Mouse (Mus musculus) midbrain, embryonic 14.5 days (tissue): Measurements from ENCODE around the gene Smyd3. TPM values are rescaled to one million over a fixed set of nuclear protein-coding genes. Genes with fewer than 3 reads are reported as not detected.
A peak's percentile ranks its signal among the peaks of the same experiment; 100 is the strongest.

Source experiments
- ATAC-seq: fragments of 200-750 bp; cut with Nextera tagmentation; 2 replicates; pipeline ENCODE4 v1.8.0; 2017; ENCODE audit warnings: moderate number of reproducible peaks, moderate library complexity; ENCODE audit not compliant: low FRiP score, low TSS enrichment
- DNase-seq: peaks from one replicate; pipeline ENCODE4 v3.0.0-alpha.2; 2015
- H3K27ac ChIP-seq: fragments of 300-500 bp; sonication (generic); replicated peaks from 2 replicates; pipeline ENCODE4 v1.5.1; 2014; ENCODE audit warnings: mild to moderate bottlenecking, low read depth, low read length, moderate library complexity
- H3K27me3 ChIP-seq: fragments of 300-500 bp; sonication (generic); 2 replicates; pipeline ENCODE4 v1.6.1; 2014; ENCODE audit warnings: low read length, control low read depth, mixed read lengths; ENCODE audit not compliant: control insufficient read depth, insufficient read depth
- H3K36me3 ChIP-seq: fragments of 300-500 bp; sonication (generic); 2 replicates; pipeline ENCODE4 v1.6.1; 2014; ENCODE audit warnings: low read length, control low read depth; ENCODE audit not compliant: control insufficient read depth, insufficient read depth
- H3K4me1 ChIP-seq: fragments of 300-500 bp; sonication (generic); 2 replicates; pipeline ENCODE4 v1.6.1; 2014; ENCODE audit warnings: mild to moderate bottlenecking, antibody characterized with exemption, low read length, control low read depth; ENCODE audit not compliant: control insufficient read depth, insufficient read depth
- H3K4me2 ChIP-seq: fragments of 300-500 bp; sonication (generic); 2 replicates; pipeline ENCODE4 v1.6.1; 2014; ENCODE audit warnings: mild to moderate bottlenecking, low read length, moderate library complexity
- H3K4me3 ChIP-seq: fragments of 300-500 bp; sonication (generic); replicated peaks from 2 replicates; pipeline ENCODE4 v1.5.1; 2014; ENCODE audit warnings: low read depth, low read length
- H3K9ac ChIP-seq: fragments of 300-500 bp; sonication (generic); replicated peaks from 2 replicates; pipeline ENCODE4 v1.6.1; 2014; ENCODE audit warnings: mild to moderate bottlenecking, low read length, moderate library complexity
- H3K9me3 ChIP-seq: fragments of 300-500 bp; sonication (generic); 2 replicates; pipeline ENCODE4 v1.6.1; 2016; ENCODE audit warnings: low read length, control low read depth, mixed read lengths; ENCODE audit not compliant: control insufficient read depth
- WGBS: fragments of 180-500 bp; shearing (Covaris S2); extraction: QIAGEN DNeasy Blood & Tissue Kit; methylation state at CpG from one replicate; pipeline ENCODE4 v1.1.7; 2014; 5-methylcytosine and 5-hydroxymethylcytosine counted together
- polyA plus RNA-seq: library from polyadenylated mRNA; unstranded; fragments of >200 nt; fragmentation: Nextera tagmentation; extraction: Ambion mirVana; gene quantifications from 2 replicates; pipeline ENCODE4 v1.2.1, GENCODE M21; 2014

The Smyd3 gene
- polyA plus RNA-seq, 1 experiment from 2014 or later = 21.5 TPM

DNA sequence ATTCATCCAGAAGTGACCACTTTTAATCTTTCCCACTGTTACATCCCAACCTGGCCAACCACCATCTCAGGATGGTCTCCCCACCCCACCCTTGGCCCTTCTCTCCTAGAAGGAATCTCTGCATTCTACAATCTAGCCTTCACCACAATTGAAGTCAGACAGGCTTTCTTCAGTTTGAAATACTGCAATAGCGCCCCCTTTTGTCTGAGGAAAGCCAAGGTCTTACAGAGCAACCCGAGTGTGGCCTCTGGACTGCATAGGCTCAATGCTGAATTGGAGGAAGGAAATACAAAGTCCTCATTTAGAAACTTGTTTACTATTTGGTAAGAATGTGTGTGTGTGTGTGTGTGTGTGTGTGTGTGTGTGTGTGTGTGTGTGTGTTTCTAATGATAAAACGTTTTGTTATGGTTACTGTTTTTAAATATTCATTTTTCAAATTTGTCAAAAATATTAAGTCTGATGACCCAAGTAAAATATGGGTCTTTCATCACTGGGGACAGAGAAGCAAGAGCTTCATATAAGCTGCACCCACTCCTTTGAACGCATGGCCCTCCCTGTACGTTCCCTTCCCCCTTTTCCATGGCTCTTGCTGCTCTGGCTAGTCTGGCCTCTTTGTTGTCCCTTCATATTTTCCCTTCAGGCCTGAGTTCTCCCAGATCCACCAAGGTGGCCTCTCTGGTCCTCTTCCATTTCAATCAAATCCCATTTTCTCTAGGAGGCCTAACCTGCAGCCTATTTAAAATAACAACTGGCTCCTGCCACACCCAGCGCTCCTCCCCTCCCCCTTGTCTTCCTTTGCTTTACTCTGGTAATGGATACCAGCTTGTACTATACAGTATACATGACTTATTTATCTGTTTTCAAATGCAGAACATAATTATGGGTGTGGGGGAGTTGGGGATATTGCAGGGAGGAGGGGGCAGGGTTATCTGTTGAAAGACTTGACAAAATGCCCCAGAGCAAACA lies 430.5 kb downstream of the Smyd3 start:
- DNase-seq (peak; percentile 64), ATAC-seq (no peak)
- Histone ChIP-seq H3K4me3 (no peak overlapping the region), H3K4me2 (no peak overlapping the region), H3K27ac (no peak overlapping the region), H3K9ac (no peak overlapping the region), H3K27me3 (no peaks in the 10 kb centered on the region), H3K36me3 (no peaks in the 10 kb centered on the region), H3K4me1 (no peaks in the 10 kb centered on the region), H3K9me3 (no peaks in the 10 kb centered on the region)
- WGBS = 59% methylated on average over 6 of the region's 6 CpGs

DNA sequence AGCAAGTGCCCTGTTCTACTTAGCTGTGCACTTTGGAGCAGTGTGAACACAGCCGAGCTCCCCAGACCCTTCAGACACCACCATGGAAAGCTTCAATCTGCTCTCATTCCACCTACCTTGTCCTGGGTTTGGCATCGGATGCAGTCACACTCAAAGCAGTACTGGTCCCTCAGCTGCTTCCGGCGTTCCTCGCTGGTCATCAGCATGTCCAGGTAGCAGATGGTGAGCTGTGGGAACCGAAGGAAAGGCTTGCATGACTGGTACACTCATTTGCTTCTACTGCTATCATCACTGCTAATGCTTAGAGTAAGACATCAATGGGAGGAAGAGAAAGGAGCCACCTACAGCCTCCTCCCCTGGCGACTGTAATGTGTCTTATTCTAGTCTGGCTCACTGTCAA lies 431.6 kb downstream of the Smyd3 start:
- DNase-seq (no peak), ATAC-seq (no peak)
- Histone ChIP-seq H3K27me3 (no peaks in the 10 kb centered on the region), H3K9me3 (no peaks in the 10 kb centered on the region), H3K9ac (no peak overlapping the region), H3K27ac (no peak overlapping the region), H3K4me3 (no peak overlapping the region), H3K4me2 (no peak overlapping the region), H3K4me1 (no peaks in the 10 kb centered on the region), H3K36me3 (no peaks in the 10 kb centered on the region)
- 96% methylated on average over 7 of the region's 7 CpGs for WGBS

DNA sequence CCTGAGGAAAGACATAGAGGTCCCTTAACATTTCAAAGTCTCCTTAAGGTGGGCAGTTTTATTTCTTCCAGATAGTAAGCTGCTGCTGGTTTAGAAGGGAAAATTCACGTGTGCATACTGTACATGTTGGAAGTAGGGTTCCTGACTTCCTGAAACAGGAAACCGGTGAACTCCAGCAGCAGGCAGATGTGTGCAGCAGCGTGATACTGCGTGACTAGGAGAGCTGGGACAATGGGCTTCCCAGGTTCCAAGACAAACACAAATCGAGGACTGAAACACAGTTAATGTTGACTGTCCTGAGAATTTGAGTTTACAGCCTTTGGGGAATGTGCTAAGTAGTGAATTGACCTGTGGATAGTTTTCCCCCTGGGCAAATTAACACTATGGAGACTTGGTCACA lies 434.7 kb downstream of the Smyd3 start:
- no peak for ATAC-seq
- H3K27me3 ChIP-seq = no peaks in the 10 kb centered on the region
- WGBS = 86% methylated on average over 5 of the region's 5 CpGs
- no peaks in the 10 kb centered on the region for H3K9me3 ChIP-seq
- H3K27ac ChIP-seq = no peak overlapping the region
- no peaks in the 10 kb centered on the region for H3K4me1 ChIP-seq
- H3K9ac ChIP-seq = no peak overlapping the region
- H3K4me3 ChIP-seq = no peak overlapping the region
- DNase-seq = no peak
- H3K36me3 ChIP-seq = no peaks in the 10 kb centered on the region
- H3K4me2 ChIP-seq = no peak overlapping the region

DNA sequence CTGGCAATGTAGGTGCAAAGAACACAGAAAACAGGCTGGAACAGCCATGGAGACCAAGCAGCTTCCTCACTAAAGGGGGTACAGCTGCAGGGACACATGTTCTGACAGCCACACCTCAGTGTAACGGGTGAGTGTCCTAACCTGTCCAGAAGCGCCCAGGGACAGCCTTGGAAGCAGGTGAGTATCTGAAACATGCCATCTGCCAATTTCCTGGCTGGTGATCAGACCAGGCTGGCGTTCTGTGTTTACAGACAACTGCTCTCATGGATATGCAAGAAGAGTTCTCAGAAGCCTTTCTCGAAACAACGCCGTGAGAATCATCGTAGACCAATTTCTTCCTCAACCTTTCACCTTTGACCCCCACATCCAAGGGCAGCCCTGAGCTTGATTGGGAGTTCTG lies 444.0 kb downstream of the Smyd3 start:
- Histone ChIP-seq H3K4me2 (no peak overlapping the region), H3K27ac (no peak overlapping the region), H3K4me1 (no peaks in the 10 kb centered on the region), H3K9ac (no peak overlapping the region), H3K9me3 (no peaks in the 10 kb centered on the region), H3K36me3 (no peaks in the 10 kb centered on the region), H3K27me3 (no peaks in the 10 kb centered on the region), H3K4me3 (no peak overlapping the region)
- ATAC-seq (no peak), DNase-seq (no peak)
- 91% methylated on average over 7 of the region's 7 CpGs for WGBS

DNA sequence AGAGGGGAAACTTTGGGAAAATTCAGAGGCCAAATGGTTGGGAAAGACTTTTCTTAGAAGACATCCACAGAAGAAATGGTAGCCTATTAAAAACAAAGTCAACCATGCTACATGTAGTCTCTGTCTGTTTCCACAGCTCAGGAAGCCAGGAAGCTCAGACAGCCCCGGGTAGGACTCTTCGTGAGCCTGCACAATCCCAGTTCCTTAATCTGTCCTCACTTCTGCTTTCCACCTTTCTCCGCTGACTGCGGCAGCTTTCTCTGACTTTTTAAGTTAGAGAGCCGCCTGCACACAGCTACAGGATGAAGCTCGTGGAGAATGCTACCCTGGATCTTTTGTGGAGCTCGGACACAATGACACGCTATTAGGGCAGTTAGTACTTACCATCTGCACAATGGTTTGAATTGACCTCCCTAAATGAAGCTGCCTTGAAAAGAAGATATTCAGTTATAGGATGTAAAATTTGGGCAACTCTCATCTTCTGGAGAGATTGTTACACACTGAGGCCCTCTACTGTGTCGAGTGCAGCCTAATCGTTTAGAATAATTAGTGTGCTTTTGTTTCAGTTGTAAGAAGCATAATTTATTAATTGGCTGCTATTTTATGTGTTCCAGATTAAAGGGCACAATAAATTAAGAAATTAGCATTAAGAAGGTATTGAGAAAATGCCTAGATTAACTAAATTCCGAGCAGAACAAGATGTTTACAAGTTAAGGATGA lies 444.7 kb downstream of the Smyd3 start:
- 56% methylated on average over 11 of the region's 11 CpGs for WGBS
- ATAC-seq (no peak), DNase-seq (no peak)
- no peak overlapping the region for H3K4me2 ChIP-seq
- H3K27me3 ChIP-seq = no peaks in the 10 kb centered on the region
- no peaks in the 10 kb centered on the region for H3K36me3 ChIP-seq
- H3K9ac ChIP-seq = no peak overlapping the region
- H3K4me3 ChIP-seq = no peak overlapping the region
- no peaks in the 10 kb centered on the region for H3K9me3 ChIP-seq
- H3K27ac ChIP-seq = no peak overlapping the region
- no peaks in the 10 kb centered on the region for H3K4me1 ChIP-seq

DNA sequence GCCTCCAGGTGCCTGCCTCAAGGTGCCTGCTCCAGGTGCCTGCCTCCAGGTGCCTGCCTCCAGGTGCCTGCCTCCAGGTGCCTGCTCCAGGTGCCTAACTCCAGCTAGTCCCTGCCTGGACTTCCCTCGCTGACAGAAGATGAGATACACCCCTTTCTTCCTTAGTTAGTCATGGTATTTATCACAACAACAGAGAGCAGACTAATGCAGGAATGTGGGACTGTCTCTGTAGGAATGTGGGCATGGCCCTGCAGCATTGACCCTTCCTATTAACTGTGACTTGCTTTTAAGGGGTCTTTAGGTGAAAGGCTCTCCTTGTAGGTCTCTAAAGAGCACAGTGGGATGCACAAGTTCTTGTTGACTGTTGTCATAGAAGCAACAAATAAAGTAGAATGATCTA lies 445.4 kb downstream of the Smyd3 start:
- Histone ChIP-seq H3K9me3 (no peaks in the 10 kb centered on the region), H3K4me2 (no peak overlapping the region), H3K9ac (no peak overlapping the region), H3K27me3 (no peaks in the 10 kb centered on the region), H3K27ac (no peak overlapping the region), H3K36me3 (no peaks in the 10 kb centered on the region), H3K4me3 (no peak overlapping the region), H3K4me1 (no peaks in the 10 kb centered on the region)
- ATAC-seq = no peak
- WGBS = 17% methylated on average over 1 of the region's 1 CpGs
- no peak for DNase-seq

DNA sequence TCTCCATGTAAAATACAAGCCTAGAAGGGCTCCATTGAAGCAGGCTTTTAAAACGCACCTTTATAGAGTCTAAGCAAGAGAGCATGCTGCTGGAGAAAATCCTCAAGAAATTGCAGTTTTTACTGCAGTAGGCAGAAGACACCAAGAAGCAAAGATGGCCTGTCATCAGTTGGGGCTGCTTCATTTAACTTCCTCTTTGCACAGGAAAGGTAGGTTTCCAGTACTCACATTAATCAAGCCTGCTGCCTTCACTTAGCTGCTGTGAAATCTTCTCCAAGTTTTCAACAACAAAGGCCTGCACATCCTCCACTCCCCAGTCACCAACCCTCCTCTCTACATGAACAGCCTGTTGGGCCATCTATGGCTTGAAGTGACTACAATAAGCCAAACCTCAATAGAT lies 448.9 kb downstream of the Smyd3 start:
- WGBS = 93% methylated on average over 1 of the region's 1 CpGs
- Histone ChIP-seq H3K4me3 (no peak overlapping the region), H3K9me3 (no peaks in the 10 kb centered on the region), H3K27me3 (no peaks in the 10 kb centered on the region), H3K4me2 (no peak overlapping the region), H3K36me3 (no peaks in the 10 kb centered on the region), H3K9ac (no peak overlapping the region), H3K27ac (no peak overlapping the region), H3K4me1 (0 out of 2 replicates have a peak, but pooled peaks cover 6% of the 10 kb centered on the region)
- no peak for DNase-seq
- no peak for ATAC-seq

DNA sequence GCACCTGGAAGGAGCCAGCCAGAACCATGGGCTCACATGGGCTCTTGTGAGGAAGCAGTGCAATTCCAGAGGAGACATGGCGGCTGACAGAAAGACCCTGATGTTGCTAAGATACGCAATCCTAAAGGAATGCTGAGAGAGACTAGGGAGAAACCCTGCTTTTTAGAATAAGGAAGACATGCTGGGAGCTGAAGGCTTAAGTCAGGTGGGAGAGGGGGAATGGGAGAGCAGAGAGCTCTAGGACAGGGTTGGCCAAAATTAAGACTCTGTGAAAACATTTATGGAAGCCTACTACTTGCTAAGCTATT lies 452.6 kb downstream of the Smyd3 start:
- 40% methylated on average over 2 of the region's 2 CpGs for WGBS
- H3K4me3 ChIP-seq = no peak overlapping the region
- ATAC-seq = no peak

More for the DNA sequence above, 452.6 kb downstream of the Smyd3 start:
- Histone ChIP-seq H3K27ac (no peak overlapping the region), H3K4me1 (peaks cover 25% of the 10 kb centered on the region), H3K36me3 (no peaks in the 10 kb centered on the region), H3K4me2 (no peak overlapping the region), H3K27me3 (no peaks in the 10 kb centered on the region), H3K9ac (no peak overlapping the region), H3K9me3 (no peaks in the 10 kb centered on the region)
- no peak for DNase-seq
